Mouse (Mus musculus): Measurements from ENCODE around the gene Cldn10. TPM values are rescaled to one million over a fixed set of nuclear protein-coding genes. Genes with fewer than 3 reads are reported as not detected.

Gene Cldn10
- polyA plus RNA-seq, 1 experiment from 2014 or later = 1.5 TPM

GRCm38 (mm10) chr14:118856563-118856962 is 68.9 kb downstream of the Cldn10 start:
- Histone ChIP-seq H3K4me3 (ENCODE audit: low read depth, low read length) (no peak overlapping the region), H3K9me3 (ENCODE audit: control insufficient read depth) (no peaks in the 10 kb centered on the region), H3K9ac (ENCODE audit: low read depth, low read length) (no peak overlapping the region), H3K4me1 (replicated peaks; ENCODE audit: control insufficient read depth, insufficient read depth, low read length) (no peaks in the 10 kb centered on the region; the same call in 1 of the 2 replicates), H3K27ac (ENCODE audit: low read depth, low read length) (no peak overlapping the region), H3K36me3 (ENCODE audit: control insufficient read depth, insufficient read depth) (no peaks in the 10 kb centered on the region), H3K4me2 (replicated peaks; ENCODE audit: low read depth) (no peak overlapping the region), H3K27me3 (replicated peaks; ENCODE audit: control insufficient read depth, insufficient read depth, low read length) (peaks cover 17% of the 10 kb centered on the region; the same call in 1 of the 2 replicates)
- TF ChIP-seq CTCF (IDR thresholded peaks at IDR 0.05; ENCODE audit: low read depth) = no peak
- ATAC-seq = no peak
- WGBS = 80% methylated on average over 6 of the region's 6 CpGs

GRCm38 (mm10) chr14:118858318-118858717 is 70.6 kb downstream of the Cldn10 start:
- Histone ChIP-seq H3K27ac (ENCODE audit: low read depth, low read length) (no peak overlapping the region), H3K4me2 (replicated peaks; ENCODE audit: low read depth) (no peak overlapping the region), H3K9ac (ENCODE audit: low read depth, low read length) (no peak overlapping the region), H3K36me3 (ENCODE audit: control insufficient read depth, insufficient read depth) (no peaks in the 10 kb centered on the region), H3K27me3 (replicated peaks; ENCODE audit: control insufficient read depth, insufficient read depth, low read length) (peaks cover 17% of the 10 kb centered on the region; the same call in 1 of the 2 replicates), H3K4me1 (replicated peaks; ENCODE audit: control insufficient read depth, insufficient read depth, low read length) (no peaks in the 10 kb centered on the region; the same call in 1 of the 2 replicates), H3K9me3 (ENCODE audit: control insufficient read depth) (no peaks in the 10 kb centered on the region), H3K4me3 (ENCODE audit: low read depth, low read length) (no peak overlapping the region)
- no peak for TF ChIP-seq CTCF (IDR thresholded peaks at IDR 0.05; ENCODE audit: low read depth)
- 73% methylated on average over 6 of the region's 6 CpGs for WGBS
- ATAC-seq = no peak

- Histone ChIP-seq H3K4me1 (replicated peaks; ENCODE audit: control insufficient read depth, insufficient read depth, low read length) (no peaks in the 10 kb centered on the region), H3K27me3 (replicated peaks; ENCODE audit: control insufficient read depth, insufficient read depth, low read length) (no peaks in the 10 kb centered on the region), H3K9me3 (ENCODE audit: control insufficient read depth) (no peaks in the 10 kb centered on the region), H3K4me3 (ENCODE audit: low read depth, low read length) (no peak overlapping the region), H3K4me2 (replicated peaks; ENCODE audit: low read depth) (no peak overlapping the region), H3K36me3 (ENCODE audit: control insufficient read depth, insufficient read depth) (no peaks in the 10 kb centered on the region), H3K27ac (ENCODE audit: low read depth, low read length) (no peak overlapping the region), H3K9ac (ENCODE audit: low read depth, low read length) (no peak overlapping the region)
- no peak for TF ChIP-seq CTCF (IDR thresholded peaks at IDR 0.05; ENCODE audit: low read depth)
- ATAC-seq = no peak
- 52% methylated on average over 7 of the region's 7 CpGs for WGBS
Observed at GRCm38 (mm10) chr14:118862253-118862652, 74.5 kb downstream of the Cldn10 start.

- no peak for TF ChIP-seq CTCF (IDR thresholded peaks at IDR 0.05; ENCODE audit: low read depth)
- Histone ChIP-seq H3K4me2 (replicated peaks; ENCODE audit: low read depth) (no peak overlapping the region), H3K9ac (ENCODE audit: low read depth, low read length) (no peak overlapping the region), H3K27me3 (replicated peaks; ENCODE audit: control insufficient read depth, insufficient read depth, low read length) (no peaks in the 10 kb centered on the region), H3K27ac (ENCODE audit: low read depth, low read length) (no peak overlapping the region), H3K9me3 (ENCODE audit: control insufficient read depth) (no peaks in the 10 kb centered on the region), H3K36me3 (ENCODE audit: control insufficient read depth, insufficient read depth) (no peaks in the 10 kb centered on the region), H3K4me1 (replicated peaks; ENCODE audit: control insufficient read depth, insufficient read depth, low read length) (no peaks in the 10 kb centered on the region), H3K4me3 (ENCODE audit: low read depth, low read length) (no peak overlapping the region)
- WGBS = 55% methylated on average over 4 of the region's 4 CpGs
- no peak for ATAC-seq
Observed at GRCm38 (mm10) chr14:118864905-118865304, 77.2 kb downstream of the Cldn10 start.

GRCm38 (mm10) chr14:118866014-118866811 is 78.5 kb downstream of the Cldn10 start:
- Histone ChIP-seq H3K4me2 (replicated peaks; ENCODE audit: low read depth) (peak overlapping the region; percentile 28; the same call in 1 of the 2 replicates), H3K4me3 (ENCODE audit: low read depth, low read length) (no peak overlapping the region), H3K4me1 (replicated peaks; ENCODE audit: control insufficient read depth, insufficient read depth, low read length) (no peaks in the 10 kb centered on the region), H3K27ac (ENCODE audit: low read depth, low read length) (no peak overlapping the region), H3K9ac (ENCODE audit: low read depth, low read length) (no peak overlapping the region), H3K36me3 (ENCODE audit: control insufficient read depth, insufficient read depth) (no peaks in the 10 kb centered on the region), H3K27me3 (replicated peaks; ENCODE audit: control insufficient read depth, insufficient read depth, low read length) (no peaks in the 10 kb centered on the region), H3K9me3 (ENCODE audit: control insufficient read depth) (no peaks in the 10 kb centered on the region)
- no peak for TF ChIP-seq CTCF (IDR thresholded peaks at IDR 0.05; ENCODE audit: low read depth)
- no peak for ATAC-seq
- 45% methylated on average over 10 of the region's 10 CpGs for WGBS

- Histone ChIP-seq H3K4me1 (replicated peaks; ENCODE audit: control insufficient read depth, insufficient read depth, low read length) (no peaks in the 10 kb centered on the region), H3K36me3 (ENCODE audit: control insufficient read depth, insufficient read depth) (no peaks in the 10 kb centered on the region), H3K27me3 (replicated peaks; ENCODE audit: control insufficient read depth, insufficient read depth, low read length) (no peaks in the 10 kb centered on the region), H3K9me3 (ENCODE audit: control insufficient read depth) (no peaks in the 10 kb centered on the region), H3K4me3 (ENCODE audit: low read depth, low read length) (no peak overlapping the region), H3K4me2 (replicated peaks; ENCODE audit: low read depth) (no peak overlapping the region), H3K9ac (ENCODE audit: low read depth, low read length) (no peak overlapping the region), H3K27ac (ENCODE audit: low read depth, low read length) (no peak overlapping the region)
- WGBS = 60% methylated on average over 6 of the region's 6 CpGs
- no peak for TF ChIP-seq CTCF (IDR thresholded peaks at IDR 0.05; ENCODE audit: low read depth)
- ATAC-seq = no peak
Observed at GRCm38 (mm10) chr14:118867366-118867765, 79.7 kb downstream of the Cldn10 start.
